8 mouse cellular contexts compared by ENCODE assay signal in the genomic region with DNA sequence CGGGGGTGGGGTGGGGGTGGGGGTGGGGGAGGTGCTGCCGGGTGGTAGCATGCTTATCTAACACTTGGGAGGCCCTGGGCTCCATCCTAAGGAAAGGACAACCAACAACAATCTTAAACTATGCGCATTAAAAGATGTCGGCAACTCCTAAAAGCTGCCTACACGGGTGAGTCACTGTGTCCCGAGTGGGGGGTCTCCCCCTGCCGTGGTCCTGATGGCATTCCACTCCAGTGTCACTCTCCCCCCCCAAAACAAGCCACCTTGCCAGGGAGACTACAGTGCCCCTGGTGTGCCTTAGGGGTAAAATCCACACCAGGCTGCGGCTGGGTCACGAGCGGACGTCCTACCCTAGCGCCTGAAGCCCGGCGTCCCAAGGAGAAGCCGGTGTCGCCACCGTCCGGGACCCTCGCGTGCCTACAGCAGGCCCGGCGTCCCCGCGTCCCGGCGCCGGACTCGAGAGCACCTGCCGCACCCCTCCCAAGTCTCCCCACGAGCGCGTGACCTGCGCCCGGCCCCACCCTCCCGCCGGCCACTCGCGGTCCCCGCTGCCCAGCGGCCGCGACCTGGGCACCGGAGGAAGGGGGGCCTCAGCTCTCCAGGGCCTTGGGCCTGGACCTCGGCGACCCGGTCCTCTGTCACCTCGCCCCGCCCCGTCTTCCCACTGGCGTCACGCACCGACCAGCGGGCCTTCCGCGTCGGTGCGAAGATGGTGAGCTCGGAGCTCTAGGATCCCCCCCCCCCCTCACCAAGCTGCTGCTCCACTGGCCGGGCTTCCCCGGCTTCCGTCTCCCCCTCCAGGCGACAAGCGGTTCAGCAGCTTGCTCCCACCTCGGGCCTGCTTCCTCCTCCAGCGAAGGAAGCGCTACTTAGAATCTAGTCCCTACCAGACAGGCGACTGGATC. TPM values are rescaled to one million over a fixed set of nuclear protein-coding genes. Genes with fewer than 3 reads are reported as not detected.
DNase-seq lines count a peak whose midpoint lies in the region; ATAC-seq and TF ChIP-seq lines count a peak whose summit lies in the region.

A gene (minus strand): TSS at position 874 of the 902 bp plus-strand sequence.

- ATAC-seq in heart, embryonic 14.5 days (ENCODE audit: insufficient number of reproducible peaks, insufficient read depth, low FRiP score, low read depth): peak; percentile 87
- peak; percentile 81 for ATAC-seq in liver, embryonic 14.5 days (ENCODE audit: insufficient read depth)
- peak; percentile 84 for ATAC-seq in stomach, embryonic 15.5 days (ENCODE audit: insufficient read depth, low FRiP score, low read depth)

- peaks cover 28% of the 10 kb centered on the region for H3K4me1 ChIP-seq in forebrain, embryonic 10.5 days
- H3K4me1 ChIP-seq in heart, embryonic 14.5 days (ENCODE audit: control insufficient read depth in 2 of 2, insufficient read depth in 2 of 2, low read length in 2 of 2): peaks cover 3 to 5% of the 10 kb centered on the region in 2 experiments; a peak in 2 of 4 replicates
- H3K4me1 ChIP-seq in liver, embryonic 14.5 days (replicated peaks; ENCODE audit: control insufficient read depth in 2 of 2, insufficient read depth in 2 of 2, low read length in 1 of 2): peaks cover 9 to 15% of the 10 kb centered on the region in 2 experiments
- peaks cover 14% of the 10 kb centered on the region for H3K4me1 ChIP-seq in stomach, embryonic 15.5 days

- H3K9ac ChIP-seq in heart, embryonic 14.5 days (ENCODE audit: low read length): peak within 1 kb of the TSS; percentile 87
- H3K9ac ChIP-seq in liver, embryonic 14.5 days (replicated peaks): peak within 1 kb of the TSS; percentile 87
- H3K9ac ChIP-seq in stomach, embryonic 15.5 days: peak within 1 kb of the TSS; percentile 61

- peak within 1 kb of the TSS; percentile 76 for H3K4me3 ChIP-seq in forebrain, embryonic 10.5 days
- peak within 1 kb of the TSS; percentile 62 to 72 for H3K4me3 ChIP-seq in heart, embryonic 14.5 days (ENCODE audit: control insufficient read depth in 1 of 2, insufficient read depth in 1 of 2, low read depth in 1 of 2, low read length in 2 of 2)
- peak within 1 kb of the TSS; percentile 75 to 85 for H3K4me3 ChIP-seq in liver, embryonic 14.5 days (ENCODE audit: insufficient read depth in 1 of 2, low read depth in 2 of 2, low read length in 2 of 2)
- peak within 1 kb of the TSS; percentile 67 for H3K4me3 ChIP-seq in stomach, embryonic 15.5 days (replicated peaks)

- peak; percentile 82 for TF ChIP-seq CTCF in liver, embryonic 14.5 days (IDR thresholded peaks at IDR 0.05; ENCODE audit: low read depth)

- H3K9me3 ChIP-seq in forebrain, embryonic 10.5 days: no peaks in the 10 kb centered on the region
- no peaks in the 10 kb centered on the region for H3K9me3 ChIP-seq in heart, embryonic 14.5 days (ENCODE audit: control insufficient read depth, low read length)
- no peaks in the 10 kb centered on the region for H3K9me3 ChIP-seq in liver, embryonic 14.5 days (ENCODE audit: control insufficient read depth, low read length)
- H3K9me3 ChIP-seq in stomach, embryonic 15.5 days: no peaks in the 10 kb centered on the region

- 0 out of 2 replicates have a peak, but pooled peaks cover 9% of the 10 kb centered on the region for H3K27me3 ChIP-seq in forebrain, embryonic 10.5 days (ENCODE audit: poor library complexity, severe bottlenecking)
- H3K27me3 ChIP-seq in heart, embryonic 14.5 days (ENCODE audit: control insufficient read depth, insufficient read depth, low read length): no peaks in the 10 kb centered on the region
- no peaks in the 10 kb centered on the region for H3K27me3 ChIP-seq in liver, embryonic 14.5 days (ENCODE audit: control insufficient read depth, insufficient read depth, low read length)
- H3K27me3 ChIP-seq in stomach, embryonic 15.5 days (replicated peaks): no peaks in the 10 kb centered on the region

- H3K36me3 ChIP-seq in forebrain, embryonic 10.5 days (replicated peaks): peaks cover 66% of the 10 kb centered on the region
- peaks cover 40% of the 10 kb centered on the region for H3K36me3 ChIP-seq in heart, embryonic 14.5 days (ENCODE audit: control insufficient read depth, insufficient read depth, low read length)
- H3K36me3 ChIP-seq in liver, embryonic 14.5 days (replicated peaks; ENCODE audit: control insufficient read depth, insufficient read depth, low read depth): no peaks in the 10 kb centered on the region
- no peaks in the 10 kb centered on the region for H3K36me3 ChIP-seq in stomach, embryonic 15.5 days

- peak within 1 kb of the TSS; percentile 90 for H3K4me2 ChIP-seq in heart, embryonic 14.5 days (ENCODE audit: low read length)
- peak within 1 kb of the TSS; percentile 98 for H3K4me2 ChIP-seq in liver, embryonic 14.5 days (ENCODE audit: low read depth)
- H3K4me2 ChIP-seq in stomach, embryonic 15.5 days: peak within 1 kb of the TSS; percentile 96

- H3K27ac ChIP-seq in forebrain, embryonic 10.5 days: peak within 1 kb of the TSS; percentile 91
- H3K27ac ChIP-seq in heart, embryonic 14.5 days (replicated peaks in 1 of 2; ENCODE audit: control insufficient read depth in 1 of 2, insufficient read depth in 1 of 2, low read depth in 2 of 2, low read length in 2 of 2): peak within 1 kb of the TSS; percentile 60 to 87
- H3K27ac ChIP-seq in liver, embryonic 14.5 days: peak within 1 kb of the TSS; percentile 48
- peak within 1 kb of the TSS; percentile 79 for H3K27ac ChIP-seq in stomach, embryonic 15.5 days

- peak; percentile 81 to 84 for DNase-seq in CD8-positive naive resting alpha-beta T cell, adult 2 months (ENCODE audit: low read depth in 2 of 2, low spot score in 2 of 2)
- peak; percentile 44 for DNase-seq in c-Kit-negative CD71-positive TER-119-positive erythroid progenitor cells, embryonic 14.5 days (ENCODE audit: low read depth, low spot score)
- peak; percentile 85 for DNase-seq in forebrain, embryonic 10.5 days (ENCODE audit: extremely low spot score, low spot score)
- DNase-seq in kidney, postnatal 14 days: peak; percentile 92
- peak; percentile 73 to 75 (median 74) for DNase-seq in liver, embryonic 14.5 days (ENCODE audit: low read depth in 3 of 3, low spot score in 3 of 3)
- peak; percentile 85 for DNase-seq in neural tube, embryonic 10.5 days (ENCODE audit: extremely low spot score, low spot score)

- 3% methylated on average over 61 of the region's 67 CpGs for WGBS in forebrain, embryonic 10.5 days
- WGBS in heart, embryonic 14.5 days: under 1% methylated on average over 59 of the region's 67 CpGs
- under 1% methylated on average over 67 of the region's 67 CpGs for WGBS in liver, embryonic 14.5 days (ENCODE audit: insufficient replicate concordance)
- under 1% methylated on average over 67 of the region's 67 CpGs for WGBS in stomach, embryonic 15.5 days

- TF ChIP-seq EP300 in liver, embryonic 14.5 days (IDR thresholded peaks at IDR 0.05; ENCODE audit: low read depth): no peak

RNA-seq across cellular contexts. Expression of the gene that starts here (rescaled TPM):
- polyA plus RNA-seq in forebrain, embryonic 10.5 days (2016; fragmentation: Nextera tagmentation; extraction: Ambion mirVana): 8.4 and 10.4 TPM in 2 replicates
- 18.5 and 18.8 TPM in 2 replicates for polyA plus RNA-seq in heart, embryonic 14.5 days (2014; fragmentation: Nextera tagmentation; extraction: Ambion mirVana)
- polyA plus RNA-seq in liver, embryonic 14.5 days (2012; rRNA removed): 7.4 and 7.5 TPM in 2 replicates
- 15.0 and 15.1 TPM in 2 replicates for polyA plus RNA-seq in liver, embryonic 14.5 days (2014; fragmentation: Nextera tagmentation; extraction: Ambion mirVana)
- polyA plus RNA-seq in stomach, embryonic 15.5 days (2015; fragmentation: Nextera tagmentation; extraction: Ambion mirVana): 13.7 and 14.1 TPM in 2 replicates

Comparison
In these comparisons a context has a peak if more than half of its experiments do, and no peak if none do; other contexts are left out.
1. Peak in every context shown above with its lines: DNase-seq, ATAC-seq, H3K4me3 ChIP-seq and H3K27ac ChIP-seq.